Mouse (Mus musculus): ENCODE data around the gene Hhipl1. TPM values are rescaled to one million over a fixed set of nuclear protein-coding genes. Genes with fewer than 3 reads are reported as not detected.

Gene Hhipl1
- polyA plus RNA-seq, 1 experiment from 2014 or later: 0.88 TPM

- ATAC-seq (ENCODE audit: low read depth): peak; percentile 35
- Histone ChIP-seq H3K4me1 (replicated peaks; ENCODE audit: control insufficient read depth, insufficient read depth, low read length) (peaks cover 46% of the 10 kb centered on the region), H3K27ac (ENCODE audit: low read length) (peak overlapping the region; percentile 77), H3K9me3 (ENCODE audit: control insufficient read depth, low read length) (no peaks in the 10 kb centered on the region), H3K4me3 (ENCODE audit: low read length) (peak overlapping the region; percentile 68), H3K27me3 (ENCODE audit: control insufficient read depth, insufficient read depth, low read depth, low read length) (peaks cover 2% of the 10 kb centered on the region; the same call in 1 of the 2 replicates), H3K36me3 (ENCODE audit: control insufficient read depth, insufficient read depth, low read length) (no peaks in the 10 kb centered on the region), H3K4me2 (ENCODE audit: low read depth, low read length) (peak overlapping the region; percentile 91), H3K9ac (ENCODE audit: low read length) (peak overlapping the region; percentile 77)
- WGBS: under 1% methylated on average over 45 of the region's 47 CpGs
Observed at GRCm38 (mm10) chr12:108275920-108276822, 29.9 kb upstream of the Hhipl1 start.

GRCm38 (mm10) chr12:108277341-108277841 is 28.7 kb upstream of the Hhipl1 start:
- H3K36me3 ChIP-seq (ENCODE audit: control insufficient read depth, insufficient read depth, low read length): no peaks in the 10 kb centered on the region
- WGBS: 9% methylated on average over 12 of the region's 12 CpGs
- no peak overlapping the region for H3K4me3 ChIP-seq (ENCODE audit: low read length)
- H3K4me2 ChIP-seq (ENCODE audit: low read depth, low read length): peak overlapping the region; percentile 91
- peak overlapping the region; percentile 37 for H3K9ac ChIP-seq (ENCODE audit: low read length)
- no peaks in the 10 kb centered on the region for H3K9me3 ChIP-seq (ENCODE audit: control insufficient read depth, low read length)
- peaks cover 2% of the 10 kb centered on the region; the same call in 1 of the 2 replicates for H3K27me3 ChIP-seq (ENCODE audit: control insufficient read depth, insufficient read depth, low read depth, low read length)
- peaks cover 34% of the 10 kb centered on the region for H3K4me1 ChIP-seq (replicated peaks; ENCODE audit: control insufficient read depth, insufficient read depth, low read length)
- no peak for ATAC-seq (ENCODE audit: low read depth)
- H3K27ac ChIP-seq (ENCODE audit: low read length): no peak overlapping the region

- Histone ChIP-seq H3K27me3 (ENCODE audit: control insufficient read depth, insufficient read depth, low read depth, low read length) (peaks cover 2% of the 10 kb centered on the region; the same call in 1 of the 2 replicates), H3K4me3 (ENCODE audit: low read length) (no peak overlapping the region), H3K4me1 (replicated peaks; ENCODE audit: control insufficient read depth, insufficient read depth, low read length) (peaks cover 34% of the 10 kb centered on the region), H3K36me3 (ENCODE audit: control insufficient read depth, insufficient read depth, low read length) (no peaks in the 10 kb centered on the region), H3K9me3 (ENCODE audit: control insufficient read depth, low read length) (no peaks in the 10 kb centered on the region), H3K27ac (ENCODE audit: low read length) (no peak overlapping the region), H3K4me2 (ENCODE audit: low read depth, low read length) (no peak overlapping the region), H3K9ac (ENCODE audit: low read length) (no peak overlapping the region)
- ATAC-seq (ENCODE audit: low read depth): no peak
- 34% methylated on average over 15 of the region's 15 CpGs for WGBS
Observed at GRCm38 (mm10) chr12:108278221-108278918, 27.7 kb upstream of the Hhipl1 start.

GRCm38 (mm10) chr12:108284455-108285224 is 21.4 kb upstream of the Hhipl1 start:
- no peaks in the 10 kb centered on the region for H3K36me3 ChIP-seq (ENCODE audit: control insufficient read depth, insufficient read depth, low read length)
- no peak overlapping the region; the same call in 1 of the 2 replicates for H3K9ac ChIP-seq (ENCODE audit: low read length)
- H3K4me1 ChIP-seq (replicated peaks; ENCODE audit: control insufficient read depth, insufficient read depth, low read length): peaks cover 13% of the 10 kb centered on the region
- H3K27me3 ChIP-seq (ENCODE audit: control insufficient read depth, insufficient read depth, low read depth, low read length): no peaks in the 10 kb centered on the region
- peak; percentile 20; the same call in 1 of the 2 replicates for ATAC-seq (ENCODE audit: low read depth)
- H3K9me3 ChIP-seq (ENCODE audit: control insufficient read depth, low read length): no peaks in the 10 kb centered on the region
- H3K4me3 ChIP-seq (ENCODE audit: low read length): no peak overlapping the region
- 39% methylated on average over 14 of the region's 14 CpGs for WGBS
- peak overlapping the region; percentile 5; the same call in 1 of the 2 replicates for H3K4me2 ChIP-seq (ENCODE audit: low read depth, low read length)
- no peak overlapping the region; the same call in 1 of the 2 replicates for H3K27ac ChIP-seq (ENCODE audit: low read length)

- peaks cover 13% of the 10 kb centered on the region for H3K4me1 ChIP-seq (replicated peaks; ENCODE audit: control insufficient read depth, insufficient read depth, low read length)
- ATAC-seq (ENCODE audit: low read depth): peak; percentile 64; the same call in 1 of the 2 replicates
- no peaks in the 10 kb centered on the region for H3K9me3 ChIP-seq (ENCODE audit: control insufficient read depth, low read length)
- no peak overlapping the region; the same call in 1 of the 2 replicates for H3K9ac ChIP-seq (ENCODE audit: low read length)
- H3K27me3 ChIP-seq (ENCODE audit: control insufficient read depth, insufficient read depth, low read depth, low read length): no peaks in the 10 kb centered on the region
- H3K4me2 ChIP-seq (ENCODE audit: low read depth, low read length): peak overlapping the region; percentile 5; the same call in 1 of the 2 replicates
- 22% methylated on average over 11 of the region's 11 CpGs for WGBS
- H3K27ac ChIP-seq (ENCODE audit: low read length): peak overlapping the region; percentile 45
- no peaks in the 10 kb centered on the region for H3K36me3 ChIP-seq (ENCODE audit: control insufficient read depth, insufficient read depth, low read length)
- H3K4me3 ChIP-seq (ENCODE audit: low read length): no peak overlapping the region
Observed at GRCm38 (mm10) chr12:108285225-108286011, 20.7 kb upstream of the Hhipl1 start.

- H3K4me2 ChIP-seq (ENCODE audit: low read depth, low read length): no peak overlapping the region
- ATAC-seq (ENCODE audit: low read depth): no peak
- no peaks in the 10 kb centered on the region for H3K27me3 ChIP-seq (ENCODE audit: control insufficient read depth, insufficient read depth, low read depth, low read length)
- H3K4me3 ChIP-seq (ENCODE audit: low read length): no peak overlapping the region
- H3K27ac ChIP-seq (ENCODE audit: low read length): no peak overlapping the region
- no peak overlapping the region for H3K9ac ChIP-seq (ENCODE audit: low read length)
- no peaks in the 10 kb centered on the region for H3K36me3 ChIP-seq (ENCODE audit: control insufficient read depth, insufficient read depth, low read length)
- H3K4me1 ChIP-seq (replicated peaks; ENCODE audit: control insufficient read depth, insufficient read depth, low read length): peaks cover 13% of the 10 kb centered on the region
- H3K9me3 ChIP-seq (ENCODE audit: control insufficient read depth, low read length): no peaks in the 10 kb centered on the region
- 74% methylated on average over 4 of the region's 4 CpGs for WGBS
Observed at GRCm38 (mm10) chr12:108286381-108286780, 19.7 kb upstream of the Hhipl1 start.

- no peak for ATAC-seq (ENCODE audit: low read depth)
- H3K27me3 ChIP-seq (ENCODE audit: control insufficient read depth, insufficient read depth, low read depth, low read length): no peaks in the 10 kb centered on the region
- H3K9ac ChIP-seq (ENCODE audit: low read length): no peak overlapping the region
- H3K4me3 ChIP-seq (ENCODE audit: low read length): no peak overlapping the region
- WGBS: 92% methylated on average over 8 of the region's 8 CpGs
- no peak overlapping the region for H3K27ac ChIP-seq (ENCODE audit: low read length)
- no peaks in the 10 kb centered on the region for H3K9me3 ChIP-seq (ENCODE audit: control insufficient read depth, low read length)
- no peak overlapping the region for H3K4me2 ChIP-seq (ENCODE audit: low read depth, low read length)
- no peaks in the 10 kb centered on the region for H3K36me3 ChIP-seq (ENCODE audit: control insufficient read depth, insufficient read depth, low read length)
- H3K4me1 ChIP-seq (replicated peaks; ENCODE audit: control insufficient read depth, insufficient read depth, low read length): peaks cover 13% of the 10 kb centered on the region
Observed at GRCm38 (mm10) chr12:108287011-108287410, 19.1 kb upstream of the Hhipl1 start.

GRCm38 (mm10) chr12:108288127-108288880 is 17.8 kb upstream of the Hhipl1 start:
- Histone ChIP-seq H3K9ac (ENCODE audit: low read length) (no peak overlapping the region), H3K4me3 (ENCODE audit: low read length) (no peak overlapping the region), H3K4me2 (ENCODE audit: low read depth, low read length) (no peak overlapping the region), H3K9me3 (ENCODE audit: control insufficient read depth, low read length) (no peaks in the 10 kb centered on the region), H3K27ac (ENCODE audit: low read length) (no peak overlapping the region), H3K27me3 (ENCODE audit: control insufficient read depth, insufficient read depth, low read depth, low read length) (no peaks in the 10 kb centered on the region), H3K4me1 (replicated peaks; ENCODE audit: control insufficient read depth, insufficient read depth, low read length) (peaks cover 21% of the 10 kb centered on the region), H3K36me3 (ENCODE audit: control insufficient read depth, insufficient read depth, low read length) (no peaks in the 10 kb centered on the region)
- WGBS: 81% methylated on average over 19 of the region's 19 CpGs
- no peak for ATAC-seq (ENCODE audit: low read depth)
